Mouse (Mus musculus): Measurements from ENCODE around the gene Olfr91.

DNA sequence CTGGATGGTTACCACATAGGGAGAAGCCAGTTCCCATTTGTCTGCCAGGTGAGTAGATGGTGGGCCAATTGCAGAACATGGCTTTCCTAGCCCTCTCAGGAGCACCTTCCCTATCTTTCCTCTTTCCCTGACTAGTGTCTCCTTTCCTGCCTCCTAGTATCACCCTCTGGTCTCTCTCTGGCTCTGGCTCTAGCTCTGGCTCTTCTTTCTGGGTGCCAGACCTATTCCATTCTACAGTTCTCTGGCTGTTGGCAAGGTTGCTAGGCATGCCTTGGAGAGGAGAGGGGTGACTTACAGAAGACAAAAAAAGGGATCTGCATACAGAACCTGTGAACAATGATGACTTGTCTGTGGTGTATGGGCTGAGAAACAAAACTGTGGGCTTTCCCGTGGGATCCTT is 30.2 kb downstream of the Olfr91 start:
- TF ChIP-seq CTCF (IDR thresholded peaks at IDR 0.05; ENCODE audit: low read depth, low read length), result no peak
- TF ChIP-seq POLR2A (IDR thresholded peaks at IDR 0.05; ENCODE audit: insufficient read depth, low read length), result no peak
- TF ChIP-seq EP300 (IDR thresholded peaks at IDR 0.05; ENCODE audit: insufficient read depth, low read depth, low read length), result no peak

All from ES-Bruce4 (cell line).